Mouse (Mus musculus) forebrain, embryonic 16.5 days (tissue): ENCODE data around the gene Fibp. TPM values are rescaled to one million over a fixed set of nuclear protein-coding genes. Genes with fewer than 3 reads are reported as not detected.

Experiments
- ATAC-seq: fragments of 200-750 bp; cut with Nextera tagmentation; 2 replicates; pipeline ENCODE4 v1.8.0; 2017; ENCODE audit warnings: mild to moderate bottlenecking, moderate library complexity
- H3K27ac ChIP-seq: fragments of 300-500 bp; sonication (generic); 2 replicates; pipeline ENCODE4 v1.5.1; 2014; ENCODE audit warnings: low read length, control low read depth
- H3K27me3 ChIP-seq: fragments of 300-500 bp; sonication (generic); replicated peaks from 2 replicates; pipeline ENCODE4 v1.6.1; 2014; ENCODE audit warnings: low read length; ENCODE audit not compliant: control insufficient read depth, insufficient read depth
- H3K36me3 ChIP-seq: fragments of 300-500 bp; sonication (generic); 2 replicates; pipeline ENCODE4 v1.6.1; 2014; ENCODE audit not compliant: control insufficient read depth, insufficient read depth
- H3K4me1 ChIP-seq: fragments of 300-500 bp; sonication (generic); replicated peaks from 2 replicates; pipeline ENCODE4 v1.6.1; 2014; ENCODE audit warnings: low read length; ENCODE audit not compliant: control insufficient read depth, insufficient read depth
- H3K4me2 ChIP-seq: fragments of 300-500 bp; sonication (generic); 2 replicates; pipeline ENCODE4 v1.6.1; 2014; ENCODE audit warnings: mild to moderate bottlenecking, low read length, control low read depth
- H3K4me3 ChIP-seq: fragments of 300-500 bp; sonication (generic); replicated peaks from 2 replicates; pipeline ENCODE4 v1.5.1; 2014; ENCODE audit warnings: mild to moderate bottlenecking, low read length, control low read depth
- H3K9ac ChIP-seq: fragments of 300-500 bp; sonication (generic); replicated peaks from 2 replicates; pipeline ENCODE4 v1.6.1; 2014; ENCODE audit warnings: low read depth, low read length, control low read depth
- H3K9me3 ChIP-seq: fragments of 300-500 bp; sonication (generic); 2 replicates; pipeline ENCODE4 v1.6.1; 2016; ENCODE audit warnings: low read length; ENCODE audit not compliant: control insufficient read depth
- WGBS: fragments of 180-500 bp; shearing (Covaris S2); extraction: QIAGEN DNeasy Blood & Tissue Kit; methylation state at CpG from one replicate; pipeline ENCODE4 v1.1.7; 2014; 5-methylcytosine and 5-hydroxymethylcytosine counted together
- polyA plus RNA-seq: library from polyadenylated mRNA; unstranded; fragments of >200 nt; fragmentation: Nextera tagmentation; extraction: Ambion mirVana; gene quantifications from 2 replicates; pipeline ENCODE4 v1.2.1, GENCODE M21; 2015

The Fibp gene
- 165 and 185 TPM in 2 replicates for polyA plus RNA-seq

- Histone ChIP-seq H3K27ac (peak within 1 kb of the TSS; percentile 80), H3K4me2 (peak within 1 kb of the TSS; percentile 97), H3K27me3 (peaks cover 2% of the 10 kb centered on the region; the same call in 1 of the 2 replicates), H3K9me3 (no peaks in the 10 kb centered on the region), H3K4me1 (peaks cover 51% of the 10 kb centered on the region), H3K9ac (peak within 1 kb of the TSS; percentile 87), H3K36me3 (peaks cover 2% of the 10 kb centered on the region), H3K4me3 (peak within 1 kb of the TSS; percentile 95)
- WGBS: under 1% methylated on average over 32 of the region's 32 CpGs
- ATAC-seq: peak; percentile 54
Measured at GRCm38 (mm10) chr19:5460465-5460911, at the start of gene Fibp. Fibp (plus strand) TSS chr19:5460615.

DNA sequence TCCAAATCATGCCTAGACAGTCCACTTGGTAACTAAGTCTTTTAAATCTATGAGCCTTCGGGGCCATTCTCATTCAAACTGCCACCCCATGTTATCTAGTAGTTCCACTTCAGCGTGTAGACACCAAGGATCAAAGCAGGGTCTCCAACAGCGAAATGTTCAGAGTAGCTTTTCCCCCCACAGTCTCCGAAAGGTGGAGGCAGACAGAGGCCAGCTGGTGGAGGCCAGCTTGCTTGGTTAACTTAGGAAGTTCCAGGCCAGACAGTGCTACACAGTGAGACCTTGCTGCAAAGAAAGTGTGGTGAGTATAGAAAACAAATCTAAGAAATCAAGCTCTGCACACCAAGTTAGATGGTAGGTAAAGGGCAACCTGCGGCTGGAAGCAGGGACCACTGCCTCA, 49.8 kb upstream of the Fibp start:
- no peak overlapping the region for H3K27ac ChIP-seq
- peaks cover 13% of the 10 kb centered on the region for H3K4me1 ChIP-seq
- H3K36me3 ChIP-seq: no peaks in the 10 kb centered on the region
- H3K9ac ChIP-seq: no peak overlapping the region
- no peak overlapping the region for H3K4me2 ChIP-seq
- H3K27me3 ChIP-seq: no peaks in the 10 kb centered on the region
- 94% methylated on average over 5 of the region's 5 CpGs for WGBS
- H3K9me3 ChIP-seq: no peaks in the 10 kb centered on the region
- H3K4me3 ChIP-seq: no peak overlapping the region
- ATAC-seq: no peak

GRCm38 (mm10) chr19:5411961-5412360, 48.5 kb upstream of the Fibp start:
- Histone ChIP-seq H3K9me3 (no peaks in the 10 kb centered on the region), H3K36me3 (no peaks in the 10 kb centered on the region), H3K4me3 (no peak overlapping the region), H3K4me1 (peaks cover 9% of the 10 kb centered on the region; the same call in 1 of the 2 replicates), H3K27me3 (no peaks in the 10 kb centered on the region), H3K27ac (no peak overlapping the region), H3K4me2 (no peak overlapping the region), H3K9ac (no peak overlapping the region)
- ATAC-seq: no peak
- WGBS: 70% methylated on average over 5 of the region's 5 CpGs

- 72% methylated on average over 4 of the region's 4 CpGs for WGBS
- Histone ChIP-seq H3K27me3 (no peaks in the 10 kb centered on the region), H3K4me3 (no peak overlapping the region), H3K4me2 (no peak overlapping the region), H3K27ac (no peak overlapping the region), H3K4me1 (no peaks in the 10 kb centered on the region; the same call in 1 of the 2 replicates), H3K36me3 (no peaks in the 10 kb centered on the region), H3K9ac (no peak overlapping the region), H3K9me3 (no peaks in the 10 kb centered on the region)
- ATAC-seq: no peak
Measured at GRCm38 (mm10) chr19:5413840-5414239, 46.6 kb upstream of the Fibp start.

DNA sequence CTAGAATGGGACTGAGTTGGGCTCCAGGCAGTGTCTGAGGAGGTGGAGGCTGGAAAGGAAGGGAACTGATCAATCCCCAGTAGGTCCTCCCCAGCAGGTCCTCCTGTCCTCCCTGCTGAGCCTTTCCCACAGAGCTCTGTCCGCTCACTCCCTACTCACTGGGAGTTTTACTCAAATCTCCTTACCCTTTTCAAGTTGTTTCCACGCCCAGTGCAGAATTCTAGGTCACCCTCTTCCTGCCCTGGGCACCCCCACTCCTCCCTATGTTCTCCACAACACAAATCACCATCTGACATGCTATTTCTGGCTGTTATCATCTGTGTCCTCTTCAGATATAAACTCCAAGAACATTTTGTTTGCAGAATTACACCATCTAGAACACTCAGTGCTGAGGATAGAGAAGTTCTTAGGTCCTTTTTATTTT, 45.9 kb upstream of the Fibp start:
- H3K4me3 ChIP-seq: no peak overlapping the region
- no peaks in the 10 kb centered on the region for H3K9me3 ChIP-seq
- no peaks in the 10 kb centered on the region for H3K27me3 ChIP-seq
- WGBS: 75% methylated on average over 2 of the region's 2 CpGs
- no peaks in the 10 kb centered on the region for H3K36me3 ChIP-seq
- no peak overlapping the region for H3K4me2 ChIP-seq
- no peak for ATAC-seq
- no peak overlapping the region for H3K27ac ChIP-seq
- no peaks in the 10 kb centered on the region for H3K4me1 ChIP-seq
- H3K9ac ChIP-seq: no peak overlapping the region

- H3K36me3 ChIP-seq: 0 out of 2 replicates have a peak, but pooled peaks cover 7% of the 10 kb centered on the region
- no peak overlapping the region for H3K4me2 ChIP-seq
- no peak overlapping the region for H3K4me3 ChIP-seq
- 94% methylated on average over 8 of the region's 8 CpGs for WGBS
- H3K4me1 ChIP-seq: peaks cover 20% of the 10 kb centered on the region
- H3K9me3 ChIP-seq: no peaks in the 10 kb centered on the region
- no peak overlapping the region for H3K9ac ChIP-seq
- no peaks in the 10 kb centered on the region for H3K27me3 ChIP-seq
- ATAC-seq: no peak
- H3K27ac ChIP-seq: no peak overlapping the region
Measured at GRCm38 (mm10) chr19:5418750-5419466, 41.5 kb upstream of the Fibp start.

GRCm38 (mm10) chr19:5419630-5420029, 40.8 kb upstream of the Fibp start:
- ATAC-seq: no peak
- 95% methylated on average over 9 of the region's 9 CpGs for WGBS
- Histone ChIP-seq H3K4me3 (no peak overlapping the region), H3K27ac (no peak overlapping the region), H3K27me3 (no peaks in the 10 kb centered on the region), H3K4me2 (no peak overlapping the region), H3K9ac (no peak overlapping the region), H3K36me3 (0 out of 2 replicates have a peak, but pooled peaks cover 7% of the 10 kb centered on the region), H3K9me3 (no peaks in the 10 kb centered on the region), H3K4me1 (peaks cover 22% of the 10 kb centered on the region)

GRCm38 (mm10) chr19:5420579-5420978, 39.8 kb upstream of the Fibp start:
- Histone ChIP-seq H3K9ac (no peak overlapping the region), H3K27ac (no peak overlapping the region), H3K4me2 (no peak overlapping the region), H3K36me3 (0 out of 2 replicates have a peak, but pooled peaks cover 7% of the 10 kb centered on the region), H3K4me3 (no peak overlapping the region), H3K4me1 (peaks cover 23% of the 10 kb centered on the region), H3K27me3 (no peaks in the 10 kb centered on the region), H3K9me3 (no peaks in the 10 kb centered on the region)
- ATAC-seq: no peak
- WGBS: 92% methylated on average over 6 of the region's 6 CpGs

DNA sequence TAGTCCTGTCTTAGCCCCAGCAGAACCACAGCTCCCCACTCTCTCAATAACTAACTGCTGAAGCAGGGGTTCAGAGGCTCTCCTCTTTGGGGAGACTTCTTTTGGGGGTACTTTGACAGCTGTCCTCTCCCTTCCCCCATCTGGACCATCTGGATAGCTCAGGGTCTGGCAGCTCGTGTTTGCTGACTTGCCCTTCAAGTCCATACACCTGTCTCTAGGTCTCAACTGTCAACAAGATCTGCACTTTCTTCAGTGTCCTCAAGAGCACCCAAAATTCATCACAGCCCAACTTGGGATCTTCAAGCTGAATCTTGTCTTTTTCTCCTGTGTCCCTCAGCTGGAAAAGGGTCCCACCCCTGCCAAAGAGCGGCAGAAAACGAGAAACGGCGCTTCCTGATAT, 38.6 kb upstream of the Fibp start:
- no peak overlapping the region for H3K4me2 ChIP-seq
- ATAC-seq: no peak
- H3K27me3 ChIP-seq: no peaks in the 10 kb centered on the region
- no peak overlapping the region for H3K4me3 ChIP-seq
- WGBS: 90% methylated on average over 5 of the region's 5 CpGs
- peaks cover 35% of the 10 kb centered on the region for H3K4me1 ChIP-seq
- no peaks in the 10 kb centered on the region for H3K9me3 ChIP-seq
- peaks cover 9% of the 10 kb centered on the region; the same call in 1 of the 2 replicates for H3K36me3 ChIP-seq
- no peak overlapping the region for H3K27ac ChIP-seq
- H3K9ac ChIP-seq: no peak overlapping the region
